Mouse (Mus musculus) spleen, adult 2 months (tissue): ENCODE results near the gene Mfsd4b1.

Source experiments
- CTCF ChIP-seq: fragments of 200-500 bp; IDR thresholded peaks from 2 replicates; pipeline ENCODE4 v1.5.1; 2011; ENCODE audit warnings: mild to moderate bottlenecking, inconsistent platforms; ENCODE audit not compliant: insufficient read depth, insufficient read length, insufficient replicate concordance; ENCODE audit errors: extremely low read depth
- POLR2A ChIP-seq: fragments of 200-500 bp; IDR thresholded peaks from 2 replicates; pipeline ENCODE4 v1.6.1; 2011; ENCODE audit warnings: low read depth, low read length, inconsistent platforms

DNA sequence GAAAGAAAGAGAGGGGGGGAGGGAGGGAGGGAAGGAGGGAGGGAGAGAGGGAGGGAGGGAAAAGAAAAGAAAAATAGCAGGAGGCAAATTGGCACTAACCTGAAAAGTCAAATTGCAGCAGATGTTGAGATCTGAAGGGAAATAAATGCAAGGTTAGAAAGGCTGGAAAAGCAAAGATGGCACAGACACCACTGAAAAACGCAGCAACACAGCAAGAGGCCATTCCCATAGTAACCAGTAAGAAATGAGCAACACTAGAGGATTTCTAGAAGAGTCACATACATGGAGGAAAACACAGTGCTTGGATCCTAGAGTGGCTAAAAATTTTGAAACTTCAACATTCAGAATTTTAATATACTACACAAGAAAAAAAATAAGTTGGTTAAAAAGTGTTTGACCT lies 42.5 kb upstream of the Mfsd4b1 start:
- TF ChIP-seq POLR2A (no peak), CTCF (no peak)
